Mouse (Mus musculus) heart, adult 2 months (tissue): ENCODE results near the gene Tnfsf9.

ENCODE experiments used
- CTCF ChIP-seq: fragments of 200-600 bp; IDR thresholded peaks from 2 replicates; pipeline ENCODE4 v1.8.1; 2022; ENCODE audit warnings: antibody characterized with exemption, mild to moderate bottlenecking, moderate library complexity
- EP300 ChIP-seq: fragments of 200-500 bp; IDR thresholded peaks from 2 replicates; pipeline ENCODE4 v1.6.1; 2011; ENCODE audit warnings: low read depth, low read length, control low read depth; ENCODE audit not compliant: insufficient read depth
- POLR2A ChIP-seq: fragments of 200-500 bp; IDR thresholded peaks from 2 replicates; pipeline ENCODE4 v1.6.1; 2011; ENCODE audit warnings: mild to moderate bottlenecking, low read depth, low read length, control low read depth; ENCODE audit not compliant: insufficient read depth

DNA sequence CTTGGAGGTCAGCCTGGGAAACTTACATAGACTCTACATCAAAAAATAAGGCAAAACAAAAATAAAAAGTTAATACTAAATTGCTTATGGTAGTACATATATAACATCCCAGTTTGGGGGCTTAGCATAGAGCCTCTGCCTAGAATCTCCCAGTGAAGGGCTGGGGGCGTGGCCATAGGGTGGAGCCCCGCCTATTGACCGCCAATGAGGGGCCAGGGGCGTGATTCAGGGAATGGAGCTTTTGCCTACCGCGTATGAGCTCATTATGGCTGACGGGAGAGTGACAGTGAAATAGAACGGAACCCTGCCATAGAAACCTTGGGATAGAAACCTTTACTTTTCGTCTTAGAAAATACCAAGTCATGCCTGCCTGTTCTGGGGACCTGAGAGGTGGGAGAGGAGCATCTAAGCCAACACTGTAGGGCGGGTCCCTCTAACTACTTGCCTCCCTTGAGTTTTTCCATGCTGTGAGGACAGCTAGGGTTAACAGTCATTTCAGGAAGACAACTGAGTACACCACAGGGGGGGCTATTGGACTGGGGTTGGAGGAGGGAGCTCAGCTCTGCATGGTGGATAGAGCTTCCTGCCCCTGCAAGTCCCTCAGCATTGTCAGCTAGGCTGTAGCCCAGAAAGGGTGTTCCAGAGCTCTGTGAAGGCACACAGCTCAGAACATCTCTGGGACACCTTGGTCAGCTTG is 5.3 kb upstream of the Tnfsf9 start:
- TF ChIP-seq EP300 (no peak), POLR2A (no peak), CTCF (no peak)
